Comparison of ENCODE assay signal across 7 mouse cellular contexts in genomic region chr16:18498558-18498990, GRCm38 (mm10). TPM values are rescaled to one million over a fixed set of nuclear protein-coding genes. Genes with fewer than 3 reads are reported as not detected.
DNase-seq lines count a peak whose midpoint lies in the region; ATAC-seq lines count a peak whose summit lies in the region.

Gene Gnb1l, plus strand, starts transcription at chr16:18498713.
Gene Rtl10, plus strand, starts transcription at chr16:18498901.

- WGBS in intestine, embryonic 15.5 days = under 1% methylated on average over 51 of the region's 51 CpGs
- under 1% methylated on average over 51 of the region's 51 CpGs for WGBS in midbrain, embryonic 10.5 days

- H3K9me3 ChIP-seq in intestine, embryonic 15.5 days = no peaks in the 10 kb centered on the region
- H3K9me3 ChIP-seq in midbrain, embryonic 10.5 days (replicated peaks) = no peaks in the 10 kb centered on the region; the same call in 1 of the 2 replicates

- ATAC-seq in intestine, embryonic 15.5 days = peak; percentile 99

- H3K4me2 ChIP-seq in intestine, embryonic 15.5 days (replicated peaks) = peak within 1 kb of the TSS; percentile 89

- H3K36me3 ChIP-seq in intestine, embryonic 15.5 days = peaks cover 7% of the 10 kb centered on the region
- peaks cover 27% of the 10 kb centered on the region for H3K36me3 ChIP-seq in midbrain, embryonic 10.5 days

- H3K27me3 ChIP-seq in intestine, embryonic 15.5 days (replicated peaks) = no peaks in the 10 kb centered on the region
- H3K27me3 ChIP-seq in midbrain, embryonic 10.5 days (ENCODE audit: low read depth, poor library complexity, severe bottlenecking) = no peaks in the 10 kb centered on the region

- H3K4me1 ChIP-seq in intestine, embryonic 15.5 days (replicated peaks) = peaks cover 7% of the 10 kb centered on the region
- peaks cover 24% of the 10 kb centered on the region for H3K4me1 ChIP-seq in midbrain, embryonic 10.5 days

- peak; percentile 95 to 96 for DNase-seq in adrenal gland, adult 18-20 months (ENCODE audit: low spot score in 2 of 2)
- peak; percentile 97 for DNase-seq in embryo, embryonic 11 days
- DNase-seq in gastrocnemius, postnatal 36 days = peak; percentile 90 to 95
- DNase-seq in left cerebral cortex, postnatal 25 days (ENCODE audit: low spot score in 2 of 2) = peak; percentile 95
- DNase-seq in midbrain, embryonic 10.5 days (ENCODE audit: low spot score) = peak; percentile 98
- peak; percentile 98 for DNase-seq in right cerebral cortex, postnatal 4 days

- intact Hi-C loops in gastrocnemius, postnatal 36 days (cut with DNase I) = loop anchor here (5.0 kb wide), 1 partner anchor 109 kb away; no protein-coding TSS in a partner anchor
- intact Hi-C loops in left cerebral cortex, postnatal 25 days (cut with DNase I) = loop anchor here (2.0 kb wide), 1 partner anchor 46 kb away; no protein-coding TSS in a partner anchor

- H3K4me3 ChIP-seq in intestine, embryonic 15.5 days (replicated peaks) = peak within 1 kb of the TSS; percentile 81
- H3K4me3 ChIP-seq in midbrain, embryonic 10.5 days = peak within 1 kb of the TSS; percentile 84

- H3K9ac ChIP-seq in intestine, embryonic 15.5 days = peak within 1 kb of the TSS; percentile 78

- H3K27ac ChIP-seq in intestine, embryonic 15.5 days = peak within 1 kb of the TSS; percentile 83
- H3K27ac ChIP-seq in midbrain, embryonic 10.5 days (replicated peaks) = peak within 1 kb of the TSS; percentile 93

RNA-seq across cellular contexts. Expression of gene Gnb1l, which starts in this region (rescaled TPM):
- 1 to 10 TPM; 4.0 to 5.4 TPM for total RNA-seq in adrenal gland, adult 18-20 months (2021)
- 1 to 10 TPM; 3.6 to 3.8 TPM for total RNA-seq in gastrocnemius, postnatal 36 days (2021)
- polyA plus RNA-seq in intestine, embryonic 15.5 days (2015; fragmentation: Nextera tagmentation; extraction: Ambion mirVana) = 13.8 and 14.0 TPM in 2 replicates
- 1 to 10 TPM; 6.0 to 6.7 TPM for total RNA-seq in left cerebral cortex, postnatal 25 days (2021)
- 13.3 and 16.0 TPM in 2 replicates for polyA plus RNA-seq in midbrain, embryonic 10.5 days (2016; fragmentation: Nextera tagmentation; extraction: Ambion mirVana)

RNA-seq across cellular contexts. Expression of gene Rtl10, which starts in this region (rescaled TPM):
- total RNA-seq in adrenal gland, adult 18-20 months (2021) = 1 to 10 TPM; 5.1 to 6.7 TPM
- total RNA-seq in gastrocnemius, postnatal 36 days (2021) = 1 to 10 TPM; 1.9 to 3.1 TPM
- polyA plus RNA-seq in intestine, embryonic 15.5 days (2015; fragmentation: Nextera tagmentation; extraction: Ambion mirVana) = 3.2 and 3.4 TPM in 2 replicates
- total RNA-seq in left cerebral cortex, postnatal 25 days (2021) = 1 to 10 TPM; 7.4 to 7.6 TPM
- polyA plus RNA-seq in midbrain, embryonic 10.5 days (2016; fragmentation: Nextera tagmentation; extraction: Ambion mirVana) = 2.1 and 2.4 TPM in 2 replicates

Comparison
In these comparisons a context has a peak if more than half of its experiments do, and no peak if none do; other contexts are left out.
1. Peak in every context shown above with its lines: DNase-seq, ATAC-seq, H3K4me3 ChIP-seq and H3K27ac ChIP-seq.